Mouse (Mus musculus): Measurements from ENCODE around the gene Smlr1. TPM values are rescaled to one million over a fixed set of nuclear protein-coding genes. Genes with fewer than 3 reads are reported as not detected.

Smlr1 gene
- polyA plus RNA-seq, 1 experiment, result not detected

DNA sequence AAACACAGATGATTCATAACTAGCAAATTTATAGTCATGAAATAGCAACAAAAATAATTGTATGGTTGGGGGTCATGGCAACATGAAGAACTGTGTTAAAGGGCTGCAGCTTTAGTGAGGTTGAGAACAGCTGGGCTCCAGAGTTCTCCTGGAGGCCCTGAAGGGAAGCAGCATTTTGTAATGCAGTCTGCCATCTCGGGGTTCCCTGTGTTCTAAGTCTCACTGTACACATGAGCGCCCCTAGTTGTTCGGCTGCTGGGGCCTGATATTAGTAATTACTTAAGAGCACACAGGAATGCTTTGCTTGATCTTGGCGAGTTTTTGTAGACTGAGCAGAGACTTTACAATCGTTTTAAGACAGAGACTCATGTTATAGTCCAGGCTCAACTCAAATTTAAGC lies 1.6 kb downstream of the Smlr1 start:
- no peak overlapping the region for H3K4me3 ChIP-seq (ENCODE audit: insufficient read depth, low read length)
- H3K27ac ChIP-seq (ENCODE audit: insufficient read depth, low read depth, low read length), result no peak overlapping the region
- no peak for TF ChIP-seq CTCF (IDR thresholded peaks at IDR 0.05; ENCODE audit: low read depth, low read length)
- TF ChIP-seq POLR2A (IDR thresholded peaks at IDR 0.05; ENCODE audit: borderline replicate concordance, low read depth, low read length), result no peak
- no peaks in the 10 kb centered on the region for H3K4me1 ChIP-seq (ENCODE audit: control insufficient read depth, insufficient read depth, low read length)

DNA sequence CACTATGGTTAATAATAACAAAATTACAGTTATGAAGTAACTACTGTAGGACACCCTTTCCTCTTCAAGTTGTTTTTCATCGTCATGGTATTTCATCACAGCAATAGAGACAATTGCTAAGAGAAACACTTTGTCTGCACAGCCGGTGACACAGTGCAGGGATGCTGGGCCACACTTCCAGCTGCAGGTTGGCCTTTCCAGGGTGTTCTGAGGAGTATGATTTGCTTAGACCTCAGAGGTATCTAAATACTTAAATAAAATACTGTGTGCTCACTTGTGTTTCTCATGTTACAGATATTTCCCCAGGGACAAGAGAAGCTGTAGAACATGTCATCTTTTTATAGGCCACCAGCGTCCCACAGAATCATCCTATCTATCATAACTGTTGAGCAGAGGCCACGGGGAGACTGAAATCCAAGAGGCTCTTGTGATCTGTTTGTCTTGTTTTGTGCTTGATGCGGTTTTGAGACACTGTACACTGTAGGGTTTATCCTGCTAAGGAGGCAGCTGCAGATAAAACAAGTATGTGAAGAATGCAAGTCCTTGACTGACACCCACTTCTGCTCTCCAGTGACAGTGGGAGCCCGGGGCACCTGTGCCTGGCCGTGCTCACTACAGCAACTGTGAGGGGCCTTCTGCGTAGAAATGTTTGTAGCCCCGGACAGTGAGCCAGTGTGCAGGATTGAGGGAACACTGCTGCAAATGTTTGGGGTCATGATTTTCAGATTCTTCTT lies 2.4 kb downstream of the Smlr1 start:
- H3K4me1 ChIP-seq (ENCODE audit: control insufficient read depth, insufficient read depth, low read length), result no peaks in the 10 kb centered on the region
- TF ChIP-seq CTCF (IDR thresholded peaks at IDR 0.05; ENCODE audit: low read depth, low read length) (no peak), POLR2A (IDR thresholded peaks at IDR 0.05; ENCODE audit: borderline replicate concordance, low read depth, low read length) (no peak)
- H3K4me3 ChIP-seq (ENCODE audit: insufficient read depth, low read length), result no peak overlapping the region
- no peak overlapping the region for H3K27ac ChIP-seq (ENCODE audit: insufficient read depth, low read depth, low read length)

DNA sequence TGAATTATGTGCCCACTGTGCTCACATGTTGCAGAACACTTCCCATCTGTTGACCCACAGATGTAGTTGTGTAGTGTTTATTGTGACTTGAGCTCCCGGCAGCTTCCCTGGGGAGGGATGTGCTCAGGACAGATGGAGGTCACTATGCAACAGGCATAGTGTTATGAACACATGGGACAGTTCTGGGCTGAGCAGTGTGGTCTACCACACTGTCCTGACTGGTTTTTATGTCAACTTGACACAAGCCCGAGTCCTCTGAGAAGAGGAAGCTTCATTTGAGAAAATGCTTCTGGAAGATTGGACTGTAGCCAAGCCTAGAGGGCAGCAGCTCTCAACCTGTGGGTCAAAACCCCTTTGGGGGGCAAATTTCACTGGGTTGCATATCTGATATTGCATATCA lies 3.0 kb downstream of the Smlr1 start:
- no peak for TF ChIP-seq POLR2A (IDR thresholded peaks at IDR 0.05; ENCODE audit: borderline replicate concordance, low read depth, low read length)
- no peak for TF ChIP-seq CTCF (IDR thresholded peaks at IDR 0.05; ENCODE audit: low read depth, low read length)

DNA sequence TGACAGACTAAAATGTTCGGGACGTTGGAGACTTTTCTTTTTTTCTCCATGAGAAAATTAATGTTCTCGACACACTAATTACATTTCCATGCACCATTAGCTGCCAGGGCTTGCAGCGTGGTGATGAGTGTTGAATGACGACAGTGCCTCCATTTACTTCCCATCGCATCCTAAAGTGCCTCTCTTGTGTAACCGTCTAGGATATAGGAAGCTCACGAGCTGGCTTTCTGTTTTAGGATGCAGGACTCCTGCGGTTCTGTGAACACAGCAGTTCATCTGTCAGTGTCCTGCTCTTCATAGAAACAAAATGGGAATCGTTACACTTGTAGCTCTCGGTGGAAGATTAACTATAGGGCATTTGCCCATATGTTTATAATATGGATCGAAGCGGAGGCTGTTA lies 4.7 kb downstream of the Smlr1 start:
- H3K4me1 ChIP-seq (ENCODE audit: control insufficient read depth, insufficient read depth, low read length), result no peaks in the 10 kb centered on the region
- H3K4me3 ChIP-seq (ENCODE audit: insufficient read depth, low read length), result no peak overlapping the region
- TF ChIP-seq CTCF (IDR thresholded peaks at IDR 0.05; ENCODE audit: low read depth, low read length) (no peak), POLR2A (IDR thresholded peaks at IDR 0.05; ENCODE audit: borderline replicate concordance, low read depth, low read length) (no peak)
- H3K27ac ChIP-seq (ENCODE audit: insufficient read depth, low read depth, low read length), result no peak overlapping the region

More for the DNA sequence above, 3.0 kb downstream of the Smlr1 start:
- H3K27ac ChIP-seq (ENCODE audit: insufficient read depth, low read depth, low read length), result no peak overlapping the region
- H3K4me1 ChIP-seq (ENCODE audit: control insufficient read depth, insufficient read depth, low read length), result no peaks in the 10 kb centered on the region
- H3K4me3 ChIP-seq (ENCODE audit: insufficient read depth, low read length), result no peak overlapping the region

DNA sequence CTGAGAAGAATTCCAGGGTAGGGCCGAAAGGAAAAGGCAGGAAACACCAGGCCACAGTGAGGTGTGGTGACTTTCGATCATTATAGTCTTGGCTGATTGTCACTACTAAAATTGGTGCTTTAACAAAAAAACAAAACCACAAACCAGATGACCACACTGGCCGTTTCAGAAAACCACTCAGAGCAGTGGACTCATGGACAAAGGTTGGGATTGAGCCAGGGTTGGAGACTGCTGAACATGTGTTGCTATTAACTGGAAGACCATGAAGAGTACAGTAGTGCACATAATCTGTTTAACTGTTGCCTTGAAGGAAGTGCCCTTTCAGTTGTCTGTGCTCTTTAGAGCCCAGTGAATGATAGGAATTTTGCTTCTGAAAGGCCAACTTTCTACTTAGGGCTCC lies 8.9 kb downstream of the Smlr1 start:
- Histone ChIP-seq H3K27ac (ENCODE audit: insufficient read depth, low read depth, low read length) (no peak overlapping the region), H3K4me3 (ENCODE audit: insufficient read depth, low read length) (no peak overlapping the region), H3K4me1 (ENCODE audit: control insufficient read depth, insufficient read depth, low read length) (no peaks in the 10 kb centered on the region)
- TF ChIP-seq CTCF (IDR thresholded peaks at IDR 0.05; ENCODE audit: low read depth, low read length), result no peak
- TF ChIP-seq POLR2A (IDR thresholded peaks at IDR 0.05; ENCODE audit: borderline replicate concordance, low read depth, low read length), result no peak

DNA sequence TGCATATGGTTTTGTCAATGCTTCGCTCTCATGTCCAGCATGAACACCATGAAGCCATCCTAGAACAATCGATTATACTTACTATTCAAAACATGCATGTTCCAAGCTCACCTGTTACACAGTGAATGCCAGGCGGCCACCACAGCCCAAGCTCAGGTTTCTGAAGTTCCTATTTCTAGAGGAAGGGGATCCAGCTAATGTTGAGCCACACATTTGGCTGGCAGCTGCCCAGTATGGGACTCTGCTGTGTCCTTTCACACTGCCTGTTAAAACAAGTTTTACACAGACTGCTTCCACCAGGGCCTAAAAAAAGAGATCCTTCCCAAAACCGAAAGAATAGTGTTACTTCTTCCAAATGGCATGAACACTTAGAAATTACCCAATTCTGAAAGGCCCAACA lies 9.4 kb downstream of the Smlr1 start:
- no peaks in the 10 kb centered on the region for H3K4me1 ChIP-seq (ENCODE audit: control insufficient read depth, insufficient read depth, low read length)
- no peak overlapping the region for H3K4me3 ChIP-seq (ENCODE audit: insufficient read depth, low read length)
- H3K27ac ChIP-seq (ENCODE audit: insufficient read depth, low read depth, low read length), result no peak overlapping the region
- TF ChIP-seq CTCF (IDR thresholded peaks at IDR 0.05; ENCODE audit: low read depth, low read length) (no peak), POLR2A (IDR thresholded peaks at IDR 0.05; ENCODE audit: borderline replicate concordance, low read depth, low read length) (no peak)

DNA sequence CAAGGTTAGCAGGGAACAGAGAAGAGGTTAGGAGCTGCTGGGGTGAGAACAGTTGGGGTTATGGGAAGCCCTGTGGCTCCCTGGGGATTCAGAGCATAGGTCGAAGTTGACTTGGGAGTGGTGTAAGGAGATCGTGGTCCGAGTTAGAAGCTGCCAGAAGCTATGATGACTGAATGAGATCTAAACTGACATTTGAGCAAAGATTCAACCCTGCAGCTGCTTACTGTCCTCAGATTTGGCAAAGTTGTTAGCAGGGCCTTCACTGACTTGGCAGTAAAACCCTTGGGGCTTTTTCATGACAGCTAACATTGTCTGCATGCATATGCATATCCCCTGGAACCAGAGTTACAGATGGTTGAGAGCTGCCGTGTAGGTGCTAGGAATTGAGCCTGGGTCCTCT lies 9.9 kb downstream of the Smlr1 start:
- TF ChIP-seq CTCF (IDR thresholded peaks at IDR 0.05; ENCODE audit: low read depth, low read length) (no peak), POLR2A (IDR thresholded peaks at IDR 0.05; ENCODE audit: borderline replicate concordance, low read depth, low read length) (no peak)
- H3K4me1 ChIP-seq (ENCODE audit: control insufficient read depth, insufficient read depth, low read length), result no peaks in the 10 kb centered on the region
- H3K27ac ChIP-seq (ENCODE audit: insufficient read depth, low read depth, low read length), result no peak overlapping the region
- H3K4me3 ChIP-seq (ENCODE audit: insufficient read depth, low read length), result no peak overlapping the region

DNA sequence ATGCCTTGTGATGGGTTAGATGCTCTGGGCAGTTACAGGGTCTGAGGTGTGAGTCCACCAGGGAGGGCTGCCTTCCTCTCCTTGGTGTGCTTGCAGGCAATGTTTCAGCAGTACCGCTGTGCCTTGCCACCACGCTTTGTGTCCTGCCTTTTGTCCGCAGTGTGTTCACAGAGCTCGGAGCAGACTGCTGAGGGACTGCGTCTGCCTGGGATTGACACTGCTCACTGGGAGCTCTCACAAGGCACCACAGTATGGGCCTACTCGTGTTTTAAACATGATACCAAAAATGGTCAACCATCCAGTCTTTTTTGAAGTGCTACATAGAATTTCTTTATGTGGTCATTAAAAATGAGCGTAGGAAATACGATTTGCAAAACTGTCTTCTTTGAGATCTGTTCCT lies 12.3 kb downstream of the Smlr1 start:
- no peak overlapping the region for H3K27ac ChIP-seq (ENCODE audit: insufficient read depth, low read depth, low read length)
- no peak overlapping the region for H3K4me3 ChIP-seq (ENCODE audit: insufficient read depth, low read length)
- H3K4me1 ChIP-seq (ENCODE audit: control insufficient read depth, insufficient read depth, low read length), result no peaks in the 10 kb centered on the region
- TF ChIP-seq CTCF (IDR thresholded peaks at IDR 0.05; ENCODE audit: low read depth, low read length), result no peak
- TF ChIP-seq POLR2A (IDR thresholded peaks at IDR 0.05; ENCODE audit: borderline replicate concordance, low read depth, low read length), result no peak

DNA sequence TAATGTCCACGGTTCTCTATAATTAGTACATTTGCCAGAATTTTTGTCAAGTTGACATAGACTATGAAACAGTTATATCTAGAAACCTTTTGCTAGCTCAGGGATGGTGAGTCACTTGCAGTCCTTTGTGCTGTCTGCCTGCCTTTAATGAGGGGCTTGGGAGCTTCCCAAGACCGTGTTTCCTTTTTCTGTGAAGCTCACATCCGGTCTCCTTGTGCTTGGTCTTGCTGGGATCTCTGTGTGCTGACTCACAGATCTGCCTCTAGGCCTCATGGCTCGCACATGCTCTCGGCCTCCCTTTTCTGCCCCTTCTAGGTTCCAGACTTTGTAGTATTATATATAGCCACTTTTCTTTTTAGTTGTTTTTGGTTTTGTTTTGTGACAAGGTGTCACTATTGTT lies 15.6 kb downstream of the Smlr1 start:
- Histone ChIP-seq H3K27ac (ENCODE audit: insufficient read depth, low read depth, low read length) (no peak overlapping the region), H3K4me1 (ENCODE audit: control insufficient read depth, insufficient read depth, low read length) (no peaks in the 10 kb centered on the region), H3K4me3 (ENCODE audit: insufficient read depth, low read length) (no peak overlapping the region)
- TF ChIP-seq CTCF (IDR thresholded peaks at IDR 0.05; ENCODE audit: low read depth, low read length) (no peak), POLR2A (IDR thresholded peaks at IDR 0.05; ENCODE audit: borderline replicate concordance, low read depth, low read length) (no peak)

DNA sequence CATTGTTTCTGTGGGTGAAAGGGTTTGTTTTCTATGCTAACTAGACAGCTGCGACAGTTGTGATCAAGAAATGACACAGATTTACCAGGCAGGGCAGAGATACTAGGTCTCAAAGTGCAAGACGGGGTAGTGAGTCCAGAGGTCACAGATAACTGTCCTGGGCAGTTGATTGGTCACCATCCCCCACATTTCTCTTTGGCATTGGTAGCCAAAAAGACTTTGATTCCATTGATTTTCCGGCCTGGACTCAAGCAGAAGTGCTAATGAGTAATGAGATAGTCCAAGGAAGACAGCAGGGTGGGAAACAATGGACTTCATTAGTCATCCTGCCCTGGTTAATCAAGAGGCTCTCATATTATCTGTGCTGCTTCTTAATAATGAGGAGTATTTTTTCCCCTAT lies 16.1 kb downstream of the Smlr1 start:
- TF ChIP-seq CTCF (IDR thresholded peaks at IDR 0.05; ENCODE audit: low read depth, low read length) (no peak), POLR2A (IDR thresholded peaks at IDR 0.05; ENCODE audit: borderline replicate concordance, low read depth, low read length) (no peak)

More for the DNA sequence above, 16.1 kb downstream of the Smlr1 start:
- no peaks in the 10 kb centered on the region for H3K4me1 ChIP-seq (ENCODE audit: control insufficient read depth, insufficient read depth, low read length)
- no peak overlapping the region for H3K4me3 ChIP-seq (ENCODE audit: insufficient read depth, low read length)
- H3K27ac ChIP-seq (ENCODE audit: insufficient read depth, low read depth, low read length), result no peak overlapping the region

Data from bone marrow macrophage, adult 2 months (primary cell).